Mouse (Mus musculus) cerebellum, adult 9-10 months (tissue): ENCODE results near the gene Ppp1r9a.

ENCODE experiments used
- DNase-seq: peaks from one replicate; pipeline ENCODE4 v3.0.0; 2022

Ppp1r9a gene

DNA sequence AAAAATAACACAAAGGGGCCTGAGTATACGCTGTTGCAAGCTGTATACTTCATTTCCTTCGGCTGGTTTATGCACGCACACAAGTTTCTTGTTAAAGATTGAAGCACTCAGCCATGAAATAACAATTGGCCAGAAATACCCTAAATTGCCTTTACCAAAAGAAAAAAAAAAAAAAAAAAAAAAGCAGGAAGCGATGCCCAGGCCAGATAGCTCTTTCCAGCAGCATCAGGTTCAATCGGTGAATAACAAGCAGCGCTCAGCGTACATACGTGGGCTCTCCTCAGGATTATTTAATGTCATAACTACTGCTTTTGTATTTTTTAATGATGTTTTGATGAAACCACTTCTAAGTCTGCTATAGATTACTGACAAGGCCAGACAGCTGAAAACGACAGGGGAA, 262.1 kb downstream of the Ppp1r9a start:
- no peak for DNase-seq

DNA sequence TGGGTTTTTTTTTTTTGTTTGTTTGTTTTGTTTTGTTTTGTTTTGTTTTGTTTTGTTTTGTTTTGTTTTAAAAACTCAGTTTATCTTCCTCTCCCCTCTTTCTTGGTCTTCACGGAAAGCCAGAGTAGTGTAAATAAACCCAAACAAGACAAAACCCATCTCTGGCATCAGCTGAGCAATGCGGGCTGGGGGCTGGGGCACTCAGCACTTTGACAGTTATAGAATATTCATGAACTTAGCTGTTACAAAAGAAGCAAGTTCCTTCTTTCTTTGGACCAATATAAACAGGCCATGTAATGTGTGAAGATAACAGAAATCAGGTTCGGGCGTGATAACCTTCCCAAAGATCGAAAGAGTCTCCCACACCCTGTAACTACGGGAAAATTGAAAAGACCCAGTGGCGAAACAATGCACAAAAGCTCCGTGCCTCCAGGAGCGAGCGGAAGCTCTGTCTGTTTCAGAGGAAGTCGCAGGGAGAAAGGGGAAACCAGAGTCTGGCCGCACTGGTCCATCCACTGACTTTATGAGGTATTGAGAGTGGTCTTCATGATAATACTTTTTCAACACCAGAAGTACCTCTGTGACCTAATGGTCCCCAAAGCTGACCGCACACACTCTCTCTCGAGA, 264.4 kb downstream of the Ppp1r9a start:
- no peak for DNase-seq

DNA sequence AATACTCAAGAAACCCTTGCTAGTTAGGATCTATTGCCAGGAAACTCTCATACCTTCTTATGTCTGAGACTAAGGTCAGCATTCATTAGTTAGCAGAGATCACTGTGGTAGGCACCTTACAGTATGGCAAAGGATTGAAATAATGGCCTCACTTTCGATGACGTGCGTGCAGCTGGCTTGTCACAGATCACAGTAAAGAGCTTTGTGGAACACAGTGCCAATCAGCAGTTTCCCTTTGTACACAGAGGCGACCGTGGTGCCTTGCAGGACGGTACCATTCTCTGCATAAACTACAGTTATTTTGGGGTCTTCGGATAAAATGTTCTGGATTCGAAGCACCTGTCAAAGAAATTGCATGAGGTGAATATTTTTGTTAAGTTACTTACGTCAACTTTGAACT, 265.4 kb downstream of the Ppp1r9a start:
- no peak for DNase-seq

DNA sequence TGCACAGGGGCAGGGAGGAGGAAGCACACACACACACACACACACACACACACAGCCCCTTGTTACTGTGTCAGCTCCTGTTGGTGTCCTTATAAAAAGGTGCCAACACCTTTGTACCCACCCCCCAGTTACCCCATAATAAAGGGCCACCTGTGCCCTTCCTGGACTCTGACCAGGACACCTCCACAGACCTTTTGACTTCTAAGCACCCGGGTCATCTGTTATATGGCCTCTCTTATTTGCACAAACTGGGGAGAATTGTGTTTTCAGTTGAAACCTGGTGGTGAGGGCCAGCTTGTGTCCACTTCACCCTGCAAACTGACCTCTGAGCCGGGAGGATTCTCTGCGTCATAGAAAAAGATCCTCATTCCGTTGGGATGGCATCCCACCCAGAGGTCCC, 268.7 kb downstream of the Ppp1r9a start:
- no peak for DNase-seq

DNA sequence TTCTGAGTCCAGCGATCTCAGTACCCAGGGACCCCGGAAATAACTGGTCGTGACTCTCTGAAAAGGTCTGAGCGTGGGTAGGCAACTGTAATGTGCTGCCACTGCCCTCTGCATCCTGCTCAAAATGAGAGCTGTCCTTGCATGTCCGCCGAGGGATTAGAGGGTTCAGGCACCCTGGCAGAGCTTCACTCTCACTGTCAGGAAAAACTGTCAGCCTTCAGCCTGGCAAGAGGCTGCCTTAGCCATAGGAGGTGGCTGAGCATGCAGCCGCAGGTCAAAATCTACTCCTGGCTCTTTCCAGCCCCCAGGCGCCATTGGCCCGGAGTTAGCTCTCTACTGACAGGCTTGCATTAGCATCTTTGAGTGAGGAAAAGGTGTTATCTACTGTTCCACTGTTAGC, 269.9 kb downstream of the Ppp1r9a start:
- DNase-seq: no peak

DNA sequence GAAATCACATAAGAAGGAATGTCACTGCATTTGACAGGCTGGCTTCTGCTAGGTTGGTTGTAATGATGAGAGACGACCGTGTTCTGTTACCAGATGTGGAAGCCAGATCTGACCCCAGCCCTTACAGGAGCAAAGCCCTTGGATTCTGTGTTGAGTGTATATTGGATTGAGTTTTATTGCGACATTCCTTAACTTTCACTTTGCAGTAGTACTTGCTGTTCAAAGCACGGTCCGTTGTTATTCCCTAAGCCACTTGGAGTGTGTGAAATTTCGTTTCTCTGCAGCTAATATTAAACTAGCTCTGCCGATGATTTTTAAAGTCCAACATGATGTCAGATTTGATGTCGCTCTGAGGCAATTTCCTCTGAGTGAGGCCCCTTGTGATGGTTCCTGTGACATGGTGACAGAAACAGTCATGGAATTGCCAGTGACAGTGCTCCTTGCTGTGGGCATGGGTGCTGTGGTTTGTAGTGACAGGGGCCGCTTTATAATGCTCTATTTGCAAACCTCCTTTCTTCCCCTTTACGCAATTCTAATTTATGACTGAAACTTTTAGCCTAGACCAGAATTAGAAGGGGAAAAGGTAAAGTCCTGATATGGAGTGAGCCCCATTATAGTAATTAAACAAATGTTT, 271.6 kb downstream of the Ppp1r9a start:
- DNase-seq: no peak

DNA sequence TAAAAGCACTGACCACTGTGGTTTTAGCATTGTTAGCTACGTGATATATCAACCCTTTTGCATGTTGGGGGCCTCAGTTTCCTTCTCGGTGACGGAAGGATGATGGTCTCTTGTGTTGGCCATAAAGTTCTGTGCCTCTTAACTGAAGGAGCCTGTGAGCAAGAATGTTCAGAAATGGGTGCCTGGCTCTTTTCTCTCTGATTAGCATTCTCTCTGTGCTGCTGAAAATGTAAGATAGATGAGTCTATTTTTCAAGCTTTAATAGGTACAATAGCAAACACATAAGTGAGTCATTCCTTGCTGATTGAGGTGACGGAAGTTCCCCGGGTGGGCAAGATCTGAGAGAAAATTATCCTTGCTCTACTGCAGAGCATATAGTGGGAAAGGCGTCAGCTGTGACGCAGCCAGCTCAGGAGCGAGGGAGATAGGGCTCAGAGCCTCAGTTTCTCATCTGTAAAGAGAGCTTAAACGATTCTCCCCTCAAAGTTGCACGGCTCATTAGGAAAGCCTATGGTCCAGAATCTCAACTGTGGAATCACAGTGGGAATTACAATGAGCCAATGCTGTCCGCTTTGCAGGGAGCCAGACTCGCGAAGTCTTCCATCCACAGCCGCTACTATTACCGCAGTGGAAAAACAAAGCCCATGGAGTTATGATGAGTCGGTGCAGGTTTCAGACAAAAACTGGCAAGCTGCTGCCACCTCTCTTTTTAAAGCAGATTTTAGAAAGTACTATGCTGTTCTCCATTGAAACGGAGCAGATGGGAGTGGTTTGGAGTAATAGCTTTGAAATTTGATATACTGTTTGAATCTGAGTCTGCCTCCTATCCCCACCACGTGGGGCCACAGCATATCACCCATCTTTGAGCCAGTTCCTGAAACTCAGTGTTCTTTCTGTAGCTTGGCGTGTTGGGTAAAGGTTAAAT, 275.5 kb downstream of the Ppp1r9a start:
- DNase-seq: no peak

DNA sequence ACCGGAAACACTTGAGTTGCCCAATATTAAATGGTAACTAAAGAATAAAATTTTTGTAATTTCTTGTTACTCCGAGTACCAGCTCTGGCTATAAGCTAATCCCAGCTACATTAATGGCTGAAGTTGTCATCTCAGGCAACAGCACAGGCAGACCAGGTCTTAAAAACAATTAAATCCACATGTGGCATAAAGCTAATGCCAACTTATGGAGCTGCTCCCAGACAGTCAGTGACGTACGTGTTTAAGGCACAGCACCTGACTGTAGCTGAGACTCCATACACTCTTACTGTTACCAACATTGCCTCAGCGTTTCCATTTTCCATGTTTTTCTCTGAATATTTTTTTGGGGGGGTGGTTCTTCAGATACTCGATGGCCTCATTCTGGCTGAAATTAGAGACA, 276.5 kb downstream of the Ppp1r9a start:
- no peak for DNase-seq

DNA sequence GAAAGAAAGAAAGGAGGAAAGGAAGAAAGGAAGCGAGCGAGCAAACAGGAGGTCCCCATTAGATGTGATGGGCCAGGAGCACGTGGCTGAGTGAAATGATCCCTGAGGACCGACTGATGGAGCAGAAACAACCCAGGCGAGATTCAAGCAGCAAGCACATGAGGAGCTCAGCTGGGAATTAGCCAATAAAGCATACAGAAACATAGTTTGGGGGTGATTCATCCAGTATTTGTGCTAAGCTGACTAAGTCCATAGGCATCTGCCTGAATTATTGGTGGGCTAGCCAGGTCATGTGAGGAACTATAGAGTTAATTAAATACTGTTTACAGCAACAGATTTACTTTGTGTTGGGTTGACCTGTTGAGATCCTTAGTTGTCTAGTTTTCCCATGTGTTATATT, 277.9 kb downstream of the Ppp1r9a start:
- DNase-seq: no peak

DNA sequence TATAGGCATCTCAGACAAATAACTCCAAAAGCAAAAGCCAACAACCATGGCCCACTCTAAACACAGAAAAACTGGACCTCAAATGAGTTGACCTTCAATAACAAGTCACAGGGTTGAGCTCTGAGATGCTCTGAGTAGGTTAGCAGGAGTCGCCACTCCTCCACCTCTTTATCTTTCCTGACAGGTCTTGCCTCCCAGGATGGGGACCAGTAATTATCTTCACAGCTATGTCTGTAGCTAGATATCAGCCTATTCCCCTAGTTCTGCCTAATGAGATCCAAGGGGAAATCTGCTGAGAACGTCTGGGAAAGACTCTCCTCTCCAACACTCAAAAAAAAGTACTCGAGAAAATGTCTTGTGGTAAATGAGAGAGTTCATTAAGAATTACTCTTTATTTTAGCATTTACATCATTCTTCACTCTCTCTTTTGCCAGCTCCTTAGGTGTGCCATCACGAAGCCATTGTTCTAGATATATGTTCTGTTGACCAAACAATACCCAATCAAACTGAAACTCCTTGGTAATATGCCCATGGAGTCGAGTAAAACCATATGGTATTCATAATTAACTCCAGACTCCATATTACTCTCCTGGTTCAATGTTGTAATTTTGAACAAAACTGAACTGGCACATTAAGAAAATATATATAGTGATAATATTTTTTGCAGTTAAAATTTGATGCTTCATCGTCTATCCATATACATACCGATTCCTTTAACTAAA, 283.7 kb downstream of the Ppp1r9a start:
- DNase-seq: no peak

DNA sequence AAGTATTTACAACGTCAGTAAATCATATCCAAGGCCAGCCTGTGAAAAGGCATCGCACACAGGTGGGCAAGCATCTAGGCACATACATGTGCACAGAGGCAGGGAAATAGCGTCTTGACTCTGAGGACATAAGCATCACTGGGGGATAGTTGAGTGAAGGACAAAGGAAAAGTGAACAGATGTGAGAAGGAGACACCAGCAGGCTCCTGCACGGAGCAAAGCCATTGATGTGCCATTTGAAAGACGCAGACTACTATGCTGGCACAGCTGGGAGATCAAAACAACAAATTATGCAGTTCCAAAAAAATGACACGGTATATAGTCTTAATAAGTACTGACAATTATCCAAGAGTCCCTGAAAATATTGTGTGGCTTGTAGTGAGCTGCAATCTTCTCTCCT, 284.9 kb downstream of the Ppp1r9a start:
- DNase-seq: no peak

DNA sequence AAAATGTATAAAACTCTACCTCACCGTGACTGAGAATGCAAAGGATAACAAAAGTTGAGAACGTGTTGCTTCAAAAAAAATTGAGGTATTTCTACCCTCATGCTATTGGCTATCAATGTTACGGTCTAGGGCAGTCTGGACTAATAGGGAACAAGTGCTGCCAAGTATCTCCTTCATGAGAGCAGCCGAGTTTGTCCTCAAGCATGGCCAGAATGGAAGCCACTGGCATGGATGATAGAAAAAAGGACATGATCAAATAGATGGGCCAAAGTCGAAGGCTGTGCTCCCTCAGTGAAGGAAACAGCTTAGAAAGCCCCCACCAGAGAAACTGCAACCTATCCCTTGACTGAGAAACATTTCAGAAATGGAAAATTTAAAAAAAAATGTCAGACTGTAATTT, 285.3 kb downstream of the Ppp1r9a start:
- DNase-seq: no peak

DNA sequence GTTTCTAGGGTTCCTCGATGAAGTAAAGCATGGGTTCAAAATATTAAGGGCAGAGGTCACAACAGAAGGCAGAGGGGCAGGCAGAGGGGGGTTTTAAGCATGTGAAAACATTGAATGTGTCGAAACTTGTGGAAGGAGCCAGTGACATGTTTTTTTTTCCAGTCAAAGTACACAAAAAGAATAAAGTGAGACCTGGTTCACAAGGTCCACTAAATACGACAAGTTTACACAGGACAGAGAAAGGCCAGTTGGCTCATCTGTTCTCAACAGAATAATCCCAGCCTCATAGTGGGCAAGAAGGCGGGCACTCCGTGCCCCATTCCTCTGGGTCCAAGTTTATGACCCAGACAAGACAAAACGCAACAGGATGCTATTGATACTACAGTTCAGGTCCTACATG, 286.2 kb downstream of the Ppp1r9a start:
- no peak for DNase-seq

DNA sequence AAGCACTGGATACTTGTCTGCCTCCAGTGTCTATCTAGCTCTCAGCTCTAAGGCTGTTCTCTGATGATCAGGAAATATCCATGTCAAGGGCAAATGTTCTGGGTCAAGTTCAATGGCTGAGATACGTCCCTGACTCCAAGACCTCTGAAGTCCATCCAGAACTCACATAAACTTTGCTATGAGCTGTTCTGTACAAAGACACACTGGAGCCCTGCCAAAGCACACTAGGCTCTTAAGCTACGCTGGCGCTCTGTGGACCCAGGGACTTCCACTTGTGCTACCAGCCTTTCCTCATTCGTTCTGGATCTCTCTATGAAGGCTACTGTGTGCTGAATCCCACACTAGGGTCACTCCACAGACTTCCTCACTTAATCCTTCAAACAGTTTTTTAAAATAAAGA, 286.8 kb downstream of the Ppp1r9a start:
- no peak for DNase-seq

DNA sequence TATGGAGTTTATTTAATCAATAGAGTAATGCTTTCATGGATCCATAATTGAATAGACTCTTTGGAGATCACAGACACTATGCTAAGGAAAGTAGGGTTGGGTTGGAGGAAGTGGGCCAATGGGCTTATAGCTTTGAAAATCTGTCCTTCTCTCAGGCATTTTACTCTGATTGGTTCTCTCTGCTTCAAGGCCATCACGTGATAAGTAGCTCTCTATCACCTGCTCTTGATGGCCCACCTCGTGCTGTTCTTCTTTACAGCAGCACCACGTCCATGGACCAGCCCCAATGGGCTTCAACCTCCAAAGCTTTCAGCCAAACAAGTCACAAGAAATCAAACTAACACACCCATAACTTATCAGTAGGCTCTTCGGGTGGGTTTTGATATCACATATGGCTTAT, 288.0 kb downstream of the Ppp1r9a start:
- DNase-seq: no peak

DNA sequence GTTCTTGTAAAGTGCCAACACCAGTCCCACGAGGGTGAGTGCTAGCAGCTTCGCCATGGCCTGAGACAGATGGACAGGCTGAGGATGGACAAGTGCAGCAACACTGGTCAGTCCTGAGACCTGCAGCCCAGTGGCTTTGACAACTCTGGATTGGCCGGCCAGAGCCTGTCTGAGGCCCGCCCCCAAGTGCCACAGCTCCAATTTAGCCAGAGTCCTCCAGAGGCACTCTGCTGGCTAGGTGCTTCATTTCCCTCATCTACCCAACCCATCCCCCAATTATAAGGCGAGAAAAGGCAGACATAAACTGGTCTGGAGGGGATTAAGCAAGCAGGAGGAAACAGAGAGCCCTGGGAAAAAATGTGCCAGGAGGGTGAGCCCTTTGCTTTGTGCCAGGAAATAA, 291.0 kb downstream of the Ppp1r9a start, which contains the start of gene Pon1:
TSS of gene Pon1 (minus strand) at position 254 of the 400 bp plus-strand sequence.
- DNase-seq: no peak

DNA sequence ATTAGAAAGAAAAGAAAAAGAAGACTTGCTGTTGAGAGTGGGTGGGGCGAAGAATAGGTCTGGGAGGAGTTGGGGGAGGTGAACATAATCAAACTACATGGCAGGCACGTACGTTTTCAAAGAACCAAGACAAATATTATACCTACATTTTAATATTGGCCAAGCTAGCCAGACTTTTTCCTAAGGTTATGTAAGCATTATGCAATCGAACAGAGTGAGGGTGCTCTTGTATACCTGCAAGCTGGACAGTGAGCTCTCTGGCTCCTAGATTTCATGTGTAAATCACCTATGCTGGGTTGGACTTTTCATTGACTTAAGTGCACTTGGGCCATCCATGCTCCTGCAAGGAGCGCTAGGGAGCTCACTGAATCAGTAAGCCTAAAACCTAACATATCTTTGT, 295.9 kb downstream of the Ppp1r9a start:
- DNase-seq: no peak

DNA sequence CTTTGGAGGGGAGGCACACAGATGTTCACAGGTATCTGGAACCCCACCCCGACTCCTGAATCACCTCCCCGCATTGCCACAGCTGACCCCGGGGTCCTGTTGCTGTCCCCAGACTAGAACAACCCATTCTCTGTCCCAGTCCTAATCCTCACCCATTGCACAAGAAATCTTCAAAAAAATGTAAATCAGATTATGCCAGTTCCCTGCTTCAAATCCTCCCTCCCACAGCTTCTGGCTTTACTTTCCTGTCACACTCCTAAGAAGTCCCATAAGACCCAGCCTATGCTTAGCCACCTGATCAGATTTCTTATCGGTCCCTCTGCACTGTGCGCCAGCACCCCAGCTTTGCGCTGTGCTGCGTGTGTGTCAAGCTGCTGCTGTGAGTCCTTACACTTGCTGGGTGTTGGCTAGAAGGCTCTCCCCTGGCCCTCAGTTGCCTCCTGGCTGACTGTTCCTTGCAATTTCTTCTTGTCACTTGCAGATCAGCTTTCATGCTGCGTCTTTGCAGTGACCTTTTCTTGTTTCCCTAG, 296.7 kb downstream of the Ppp1r9a start:
- no peak for DNase-seq

DNA sequence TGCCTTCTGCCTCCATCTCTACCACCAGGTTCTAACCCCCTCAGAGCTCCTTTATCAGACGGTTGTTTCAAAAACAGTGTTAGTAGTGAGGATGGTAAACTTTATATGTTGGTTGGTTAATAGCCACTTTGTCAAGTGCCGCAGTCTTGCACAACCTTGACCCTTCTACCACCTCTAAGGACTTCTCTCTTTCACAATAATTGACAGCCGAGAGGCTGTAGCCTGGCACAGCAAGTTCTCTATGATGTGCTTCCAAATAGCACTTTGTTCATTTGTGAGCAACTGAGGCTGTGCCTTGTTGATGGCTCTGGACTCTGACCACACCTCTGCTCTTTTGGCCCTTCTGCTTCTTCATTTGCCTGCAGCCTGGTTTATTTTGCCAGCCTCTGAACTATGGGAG, 297.2 kb downstream of the Ppp1r9a start:
- no peak for DNase-seq

DNA sequence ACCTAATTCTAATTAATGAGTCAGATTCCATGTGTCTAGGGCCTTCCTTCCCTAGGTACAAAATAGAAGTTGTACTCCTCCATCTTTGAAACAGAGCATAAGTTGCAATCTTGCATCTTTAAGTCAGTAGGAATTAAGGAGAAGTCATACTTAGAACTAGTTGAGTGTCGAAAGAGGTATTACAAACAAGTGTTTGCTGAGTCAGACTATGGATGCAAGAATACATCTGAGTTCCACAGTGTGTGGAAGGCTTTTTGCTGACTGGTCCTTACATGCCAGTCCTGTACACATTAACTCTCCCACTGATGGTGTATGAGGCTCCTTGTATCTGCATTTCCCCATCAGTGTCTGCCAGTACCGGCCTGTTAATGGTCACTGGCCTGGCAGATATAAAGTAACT, 305.1 kb downstream of the Ppp1r9a start:
- no peak for DNase-seq
